Mouse (Mus musculus): ENCODE measurements around the gene Rufy1.

Rufy1 gene

GRCm38 (mm10) chr11:50352177-50352576, 78.7 kb downstream of the Rufy1 start:
- no peak for ATAC-seq (ENCODE audit: low TSS enrichment)

GRCm38 (mm10) chr11:50346256-50347032, 84.5 kb downstream of the Rufy1 start:
- ATAC-seq (ENCODE audit: low TSS enrichment) = no peak

DNA sequence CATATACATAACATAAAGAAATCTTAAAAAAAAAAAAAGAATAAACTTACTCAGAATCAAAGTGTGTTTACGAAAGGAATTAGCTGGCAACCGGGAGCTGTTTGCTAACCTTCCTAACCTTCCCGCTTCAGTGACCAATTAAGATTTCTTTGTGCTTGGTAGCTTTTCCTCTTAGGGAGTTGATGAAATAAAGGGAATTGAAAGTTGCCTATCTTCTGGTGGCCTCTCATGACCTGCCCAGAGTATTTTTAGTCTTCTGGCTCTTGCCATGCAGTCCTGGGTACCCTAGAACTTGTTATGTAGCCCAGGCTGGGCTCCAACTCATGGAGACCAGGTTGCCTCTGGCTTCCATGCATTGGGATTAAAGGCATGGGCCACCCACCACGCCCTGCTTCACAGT, 85.4 kb downstream of the Rufy1 start:
- no peak for ATAC-seq (ENCODE audit: low TSS enrichment)
